Mouse (Mus musculus): ENCODE results near the gene Adamts3.
A peak's percentile ranks its signal among the peaks of the same experiment; 100 is the strongest.

DNA sequence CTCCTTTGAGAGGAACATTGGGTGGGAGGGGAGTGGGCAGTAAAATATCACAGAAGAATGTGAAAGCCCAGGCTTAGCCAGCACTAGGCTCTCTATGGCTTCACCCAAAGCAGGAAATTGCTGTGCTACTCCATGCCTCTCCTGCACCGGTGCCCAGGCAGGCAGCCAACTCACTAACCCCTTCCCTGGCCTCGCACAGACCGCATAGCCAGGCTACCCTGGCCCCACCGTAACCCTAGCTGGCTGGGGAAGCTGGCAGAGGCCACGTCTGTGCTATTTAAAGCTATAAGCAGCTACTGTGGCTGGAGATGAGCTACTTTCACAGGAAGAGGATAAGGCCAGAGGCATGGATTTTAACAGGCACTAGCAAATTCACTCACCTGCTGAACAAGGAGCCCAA lies 38.8 kb downstream of the Adamts3 start:
- TF ChIP-seq POLR2A (IDR thresholded peaks at IDR 0.05; ENCODE audit: insufficient read length, low read depth), result no peak
- TF ChIP-seq TCF12 (IDR thresholded peaks at IDR 0.05; ENCODE audit: insufficient read depth, poor library complexity, severe bottlenecking), result no peak
- no peak for TF ChIP-seq CEBPB (IDR thresholded peaks at IDR 0.05; ENCODE audit: insufficient read depth, poor library complexity, severe bottlenecking)
- TF ChIP-seq MAX (IDR thresholded peaks at IDR 0.05; ENCODE audit: low read depth), result no peak
- no peak for TF ChIP-seq POLR2AphosphoS2 (IDR thresholded peaks at IDR 0.05; ENCODE audit: insufficient read length, low read depth)
- TF ChIP-seq USF1 (IDR thresholded peaks at IDR 0.05; ENCODE audit: low read depth), result no peak
- TF ChIP-seq MYOG (IDR thresholded peaks at IDR 0.05; ENCODE audit: control insufficient read depth in 1 of 3, insufficient read depth in 1 of 3, insufficient read length in 2 of 3, low read depth in 2 of 3), result peak in 1 of 3 experiments; percentile 30
- TF ChIP-seq MYOD1 (IDR thresholded peaks at IDR 0.05; ENCODE audit: control insufficient read depth in 1 of 3, insufficient read length in 2 of 3, low read depth in 2 of 3), result peak in 2 of 3 experiments; percentile 23 to 31
- TF ChIP-seq TCF3 (IDR thresholded peaks at IDR 0.05; ENCODE audit: insufficient read length, low read depth), result no peak
- TF ChIP-seq E2F4 (IDR thresholded peaks at IDR 0.05; ENCODE audit: insufficient read depth), result no peak
- no peak for TF ChIP-seq SRF (IDR thresholded peaks at IDR 0.05; ENCODE audit: control insufficient read depth, insufficient read length, low read depth)
- TF ChIP-seq REST (IDR thresholded peaks at IDR 0.05; ENCODE audit: insufficient read depth, insufficient read length), result no peak

Measured in myocyte (in vitro differentiated cells).